Mouse (Mus musculus) G1E-ER4 (cell line): ENCODE data around the gene Pofut2. TPM values are rescaled to one million over a fixed set of nuclear protein-coding genes. Genes with fewer than 3 reads are reported as not detected.

Source experiments
- GATA1 ChIP-seq: IDR thresholded peaks from one replicate; pipeline ENCODE4 v1.8.0; 2012; ENCODE audit warnings: low read length, inconsistent platforms
- polyA plus RNA-seq: library from polyadenylated mRNA; stranded (reverse); fragments of >175 nt; gene quantifications from 2 replicates; pipeline ENCODE4 v1.2.3, GENCODE M21; 2012

Gene Pofut2
- polyA plus RNA-seq, 1 experiment, result 54.4 TPM

DNA sequence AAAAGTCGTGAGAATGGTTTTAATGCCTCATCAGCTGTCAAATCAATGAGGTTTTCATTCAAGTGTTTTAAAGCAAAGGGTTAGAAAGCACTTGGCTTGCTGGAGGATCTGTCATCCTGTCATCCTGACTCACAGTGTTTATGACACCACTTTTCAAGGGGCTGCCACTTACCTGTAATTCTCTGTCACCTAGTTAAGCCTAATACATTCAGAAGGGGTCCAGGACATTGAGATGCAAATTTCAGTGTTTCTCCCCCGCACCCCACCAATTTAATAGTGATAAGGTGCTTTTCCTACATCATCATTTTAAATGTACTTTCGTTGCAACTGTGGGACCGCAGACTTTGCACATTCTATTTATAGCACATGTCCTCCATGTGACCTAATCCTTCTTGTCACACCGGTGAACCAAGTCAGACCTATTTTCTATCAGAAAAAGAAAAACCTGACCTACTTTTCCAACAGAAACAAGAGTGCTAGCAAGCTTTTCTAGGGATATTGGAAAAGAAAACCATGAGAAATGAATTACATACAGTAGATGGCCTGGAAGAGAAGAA, 29.7 kb downstream of the Pofut2 start:
- no peak for TF ChIP-seq GATA1

DNA sequence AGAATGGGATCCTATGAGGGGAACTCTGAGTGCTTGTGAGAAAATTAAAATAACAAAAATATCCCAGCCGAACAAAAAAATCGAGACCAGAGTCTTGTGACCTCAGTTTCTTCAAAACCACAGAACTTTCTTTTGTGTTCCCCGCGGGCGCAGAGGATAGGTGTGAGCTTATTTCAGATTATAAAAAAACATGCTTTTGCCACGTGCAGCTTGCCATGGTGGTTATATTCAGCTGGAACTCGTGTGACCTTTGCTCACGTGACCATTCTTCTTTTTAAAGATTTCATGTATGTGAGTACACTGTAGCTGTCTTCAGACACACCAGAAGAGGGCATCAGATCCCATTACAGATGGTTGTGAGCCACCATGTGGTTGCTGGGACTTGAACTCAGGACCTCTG, 30.5 kb downstream of the Pofut2 start:
- no peak for TF ChIP-seq GATA1

DNA sequence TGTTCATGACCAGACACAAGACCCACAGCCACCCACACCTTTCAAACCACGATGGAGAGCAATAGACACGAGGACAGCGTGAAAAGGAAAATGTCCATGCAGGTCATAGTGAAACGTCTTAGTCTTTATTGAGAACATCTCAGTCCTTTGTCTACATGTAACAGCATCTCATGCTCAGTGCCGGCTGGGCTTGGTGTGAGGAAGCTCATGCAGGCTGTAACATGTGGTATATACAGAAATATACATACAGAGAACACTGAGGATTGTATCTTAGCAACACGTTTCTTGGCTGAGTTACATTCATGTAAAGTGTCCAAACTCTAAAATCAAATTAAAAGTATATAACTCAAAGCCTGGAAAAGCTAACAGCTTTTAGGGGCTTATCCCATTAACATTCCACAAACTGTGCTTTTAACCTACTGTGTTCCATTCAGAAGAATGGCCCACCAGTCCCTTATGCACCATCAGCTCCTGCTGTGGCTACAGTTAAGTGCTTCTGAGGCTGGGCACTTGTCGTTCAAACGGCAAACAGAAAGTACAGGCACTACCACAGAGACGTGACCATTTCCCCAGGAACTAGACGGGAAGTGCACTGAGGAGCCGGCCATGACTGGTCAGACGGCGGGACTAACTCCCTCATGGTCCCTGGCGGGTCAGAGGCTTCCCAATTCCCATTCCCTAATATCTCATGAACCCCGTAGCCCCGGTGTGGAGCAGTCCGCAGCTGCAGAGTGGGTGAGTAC, 31.8 kb downstream of the Pofut2 start:
- no peak for TF ChIP-seq GATA1

DNA sequence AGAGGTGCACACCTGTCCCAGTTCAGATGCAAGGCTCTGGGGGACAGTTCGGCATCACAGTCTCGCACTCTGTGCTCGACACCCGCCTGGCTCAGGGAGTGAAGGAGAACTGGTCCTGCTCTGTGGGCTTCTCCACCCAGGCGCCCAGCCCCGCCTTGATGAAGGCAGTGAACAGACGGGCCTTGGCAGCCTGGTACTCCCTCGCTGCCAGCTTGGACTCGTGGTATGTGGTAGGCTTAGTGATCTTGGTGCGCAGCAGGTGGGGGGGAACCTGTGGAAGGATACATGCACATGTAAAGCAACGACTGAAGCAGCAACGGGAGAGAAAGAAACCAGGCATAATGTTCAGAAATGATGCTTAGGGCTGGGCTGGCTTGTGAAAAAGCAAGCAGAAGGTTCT, 35.7 kb downstream of the Pofut2 start:
- TF ChIP-seq GATA1, result no peak

DNA sequence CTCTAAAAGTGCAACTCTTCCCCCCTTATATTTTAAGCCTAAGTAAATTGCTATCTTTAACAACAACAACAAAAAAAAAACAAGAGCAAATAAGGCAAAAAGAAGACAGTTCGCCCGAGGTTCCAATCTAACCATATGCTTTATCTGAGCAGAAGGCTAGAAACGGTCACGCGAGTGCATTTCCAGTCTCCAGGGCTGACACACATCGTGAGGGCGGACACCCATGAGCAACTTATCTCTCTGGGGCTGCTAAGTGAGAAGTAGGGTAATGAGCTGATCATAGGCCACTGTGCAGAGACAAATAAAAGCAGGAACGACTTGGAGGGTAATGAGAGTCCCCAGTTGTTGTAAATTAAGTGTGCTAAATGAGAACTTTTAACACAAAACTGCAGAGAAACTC, 39.6 kb downstream of the Pofut2 start:
- TF ChIP-seq GATA1, result no peak

DNA sequence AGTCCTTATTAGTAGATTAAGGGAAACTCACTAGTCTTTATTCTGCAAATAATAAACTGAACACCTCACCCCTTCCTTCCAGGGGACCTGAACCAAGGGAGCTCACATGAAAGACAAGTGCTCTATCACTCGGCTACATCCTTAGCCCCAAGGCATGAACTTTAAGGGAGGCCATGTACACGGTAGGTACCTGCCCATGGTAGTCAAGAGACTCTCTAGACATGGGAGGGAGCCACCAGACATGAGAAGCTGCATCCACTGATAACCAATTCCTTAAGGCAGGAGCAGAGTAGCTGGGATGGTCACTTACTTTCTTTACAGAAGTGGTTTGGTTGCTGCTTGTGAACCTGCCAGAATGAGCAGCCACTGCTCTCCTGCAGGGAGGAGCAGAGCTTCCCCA, 40.2 kb downstream of the Pofut2 start:
- TF ChIP-seq GATA1, result no peak

DNA sequence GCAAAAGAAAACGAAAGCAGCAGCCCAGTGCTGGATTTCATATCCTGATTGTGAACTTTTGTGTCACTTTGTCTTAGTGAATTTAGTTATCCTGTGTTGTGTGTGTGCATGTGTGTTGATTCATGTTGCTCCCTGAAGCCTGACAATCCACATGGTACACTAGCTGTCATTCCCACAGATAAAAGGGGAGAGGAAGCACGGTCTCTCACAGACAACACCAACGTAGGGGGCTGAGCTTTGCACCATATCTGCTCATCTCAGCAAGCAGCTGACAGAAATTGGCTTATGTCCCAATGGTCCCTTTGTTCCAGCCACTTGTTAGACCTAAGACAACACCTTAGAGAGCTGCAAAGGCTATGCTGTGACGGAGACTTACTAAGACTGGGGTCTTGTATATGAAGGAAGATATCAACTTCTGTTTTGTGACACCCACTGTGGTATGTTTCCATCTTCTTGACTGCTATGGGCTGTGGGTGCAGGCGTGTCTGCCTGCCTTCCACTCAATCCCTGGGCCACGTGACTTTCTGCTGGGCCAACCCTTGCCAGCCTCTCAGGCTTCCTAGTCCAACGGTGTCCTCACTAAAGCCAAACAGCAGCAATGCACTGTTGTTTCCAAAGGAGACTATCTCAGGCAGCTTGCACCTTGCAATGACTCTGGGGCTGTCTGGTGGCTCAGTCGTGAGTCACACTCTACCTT, 41.4 kb downstream of the Pofut2 start:
- TF ChIP-seq GATA1, result no peak

DNA sequence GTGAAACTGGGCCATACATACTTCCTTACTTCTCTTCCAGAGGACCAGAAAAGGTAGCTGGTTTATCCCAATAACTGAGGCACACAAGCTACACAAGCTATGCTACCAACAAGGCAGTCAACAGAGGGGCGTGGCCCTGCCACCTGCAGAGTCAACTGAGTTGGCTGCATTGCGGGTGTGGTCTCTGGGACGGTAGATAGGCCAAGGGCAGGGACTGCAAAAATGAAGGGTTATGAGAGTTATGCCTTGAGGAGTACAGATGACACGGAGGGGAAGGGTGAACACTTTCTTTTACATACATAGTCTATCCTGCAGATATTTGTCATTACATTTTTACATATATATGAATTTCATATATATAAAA, 41.9 kb downstream of the Pofut2 start:
- no peak for TF ChIP-seq GATA1

DNA sequence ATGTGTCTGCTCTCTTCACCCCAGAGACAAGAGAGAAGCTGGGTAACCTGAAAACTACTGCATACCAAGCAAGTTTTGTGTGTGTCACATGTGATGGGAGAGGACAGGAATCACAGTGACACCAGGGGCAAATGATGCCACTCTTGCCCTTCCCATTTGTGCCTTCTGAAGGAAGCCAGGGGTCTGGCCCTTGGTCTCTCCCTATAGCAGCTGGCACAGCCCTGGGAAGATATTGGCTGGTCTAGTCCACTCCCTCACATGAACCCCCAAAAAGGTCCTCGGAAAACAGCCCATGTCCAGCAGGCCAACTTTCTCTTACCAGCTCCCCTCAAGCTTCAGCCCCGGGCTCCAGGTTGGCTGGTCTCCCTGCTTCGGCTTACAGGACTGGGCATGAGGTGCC, 45.3 kb downstream of the Pofut2 start:
- no peak for TF ChIP-seq GATA1

DNA sequence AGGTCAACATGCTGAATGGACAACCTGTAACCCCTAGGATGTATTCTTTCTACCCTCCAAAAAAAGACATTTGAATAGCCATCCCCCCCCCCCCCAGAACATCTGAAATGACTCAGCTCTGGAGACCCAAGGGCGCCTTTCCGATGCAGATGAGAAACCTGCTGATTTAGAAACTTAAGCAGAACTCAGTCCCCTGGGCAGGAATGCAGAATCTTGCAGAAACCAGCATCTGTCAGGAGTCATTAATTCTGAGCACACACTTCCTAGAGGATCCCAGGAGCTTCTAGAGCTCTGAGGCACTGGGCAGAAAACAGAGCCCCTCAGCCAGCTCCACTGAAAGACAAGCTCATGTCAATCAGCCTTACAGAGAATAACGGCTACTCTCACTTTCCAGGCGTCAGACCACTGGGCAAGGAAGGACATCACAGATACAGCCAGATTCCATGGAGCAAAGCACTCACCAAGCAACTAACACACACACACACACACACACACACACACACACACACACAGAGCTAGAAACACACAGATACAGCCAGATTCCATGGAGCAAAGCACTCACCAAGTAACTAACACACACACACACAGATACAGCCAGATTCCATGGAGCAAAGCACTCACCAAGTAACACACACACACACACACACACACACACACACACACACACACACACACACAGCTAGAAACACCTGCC, 46.0 kb downstream of the Pofut2 start:
- no peak for TF ChIP-seq GATA1

DNA sequence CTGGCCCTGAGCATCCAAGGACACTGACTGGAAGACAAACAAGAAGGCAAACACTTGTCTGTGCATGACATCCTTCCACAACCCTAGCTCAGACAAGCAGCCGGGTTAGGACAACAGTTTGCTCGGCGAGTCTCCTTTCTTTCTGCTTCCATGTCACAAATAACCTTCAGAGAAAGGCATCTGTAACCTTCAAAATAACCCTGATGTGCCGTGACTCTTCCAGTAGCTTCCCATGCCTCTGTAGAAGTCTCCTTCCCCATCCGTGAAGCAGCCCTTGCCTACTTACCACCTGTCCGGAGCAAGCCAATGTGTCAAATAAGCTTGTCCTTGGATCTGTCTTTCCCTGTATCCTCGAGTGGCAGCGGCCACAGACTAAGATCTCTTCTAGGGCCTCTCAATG, 46.7 kb downstream of the Pofut2 start:
- TF ChIP-seq GATA1, result no peak

DNA sequence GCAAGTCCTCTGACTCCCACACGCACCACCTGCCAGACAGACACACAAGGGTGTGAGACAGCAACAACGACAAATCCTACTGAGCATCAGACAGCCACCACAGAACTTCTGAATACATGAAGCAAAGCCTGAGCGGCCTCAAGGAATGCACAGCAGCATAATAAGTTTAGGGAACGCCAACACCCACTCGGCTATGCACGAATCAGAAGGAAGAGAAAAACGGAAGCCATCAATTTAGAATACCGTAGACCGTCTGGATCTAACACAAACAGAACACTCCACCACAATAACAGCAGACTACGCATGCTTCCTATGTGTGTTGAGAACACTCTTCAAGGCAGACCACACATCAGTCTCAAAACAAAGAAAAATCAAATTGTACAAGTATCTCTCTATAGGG, 50.0 kb downstream of the Pofut2 start:
- no peak for TF ChIP-seq GATA1

DNA sequence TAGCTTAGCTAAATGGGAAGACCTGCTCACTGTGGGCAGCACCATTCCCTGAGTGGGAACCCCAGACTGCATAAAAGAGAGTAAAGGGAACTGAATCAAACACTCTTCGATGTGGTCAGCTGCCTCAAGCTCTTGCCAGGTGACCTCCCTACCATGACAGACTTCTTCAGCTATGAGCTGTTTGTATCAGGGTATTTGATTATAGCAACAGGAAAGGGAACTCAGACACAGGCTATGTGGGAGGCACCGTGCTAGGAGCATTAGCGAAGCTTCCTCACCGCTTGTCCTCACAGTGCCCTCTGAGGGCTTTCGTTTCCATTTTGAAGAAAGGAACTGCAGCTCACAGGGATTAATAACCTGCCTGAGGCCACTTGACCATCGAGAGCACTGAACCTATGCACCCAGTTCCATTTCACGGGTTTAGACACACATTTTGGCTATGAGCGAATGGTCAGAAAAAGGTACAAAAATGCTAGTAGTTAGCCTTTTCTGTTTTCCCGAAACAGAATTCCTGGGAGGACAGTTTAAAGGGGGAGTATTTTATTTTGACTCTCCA, 55.8 kb downstream of the Pofut2 start:
- TF ChIP-seq GATA1, result no peak

DNA sequence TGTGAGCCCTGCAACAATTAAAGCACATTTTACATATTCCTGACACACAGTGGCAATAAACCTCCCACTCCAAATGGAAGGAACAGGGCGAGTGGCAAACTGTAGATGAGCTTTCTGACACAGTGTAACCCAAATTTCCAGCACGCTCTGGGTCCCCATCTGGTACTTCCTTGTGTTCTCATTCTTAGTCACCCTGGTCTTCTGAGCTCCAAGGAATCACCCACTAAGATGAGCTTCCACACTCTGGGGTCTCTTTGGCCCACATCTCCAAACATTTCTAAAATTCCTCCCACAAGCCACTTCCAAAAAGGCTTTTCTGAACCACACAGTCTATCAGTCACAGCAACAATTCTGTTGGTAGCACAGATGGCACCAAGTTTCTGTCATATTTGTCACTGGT, 56.7 kb downstream of the Pofut2 start:
- TF ChIP-seq GATA1, result no peak

Other genes starting within 250 kb of the Pofut2 start
- gene Slc19a1, start 227.0 kb upstream of the Pofut2 start, polyA plus RNA-seq, result 40.8 and 53.8 TPM in 2 replicates
- 202 and 252 TPM in 2 replicates for gene Col18a1, start 92.7 kb upstream of the Pofut2 start, polyA plus RNA-seq
- gene Adarb1, start 159.1 kb downstream of the Pofut2 start, polyA plus RNA-seq, result not detected in 2 replicates